Mouse (Mus musculus): ENCODE data around the gene Foxl2. TPM values are rescaled to one million over a fixed set of nuclear protein-coding genes. Genes with fewer than 3 reads are reported as not detected.

Gene Foxl2
- total RNA-seq, 2 experiments from 2014 or later, result 0.09 TPM; not detected in 1

- DNase-seq (ENCODE audit: low spot score), result no peak
Measured at GRCm38 (mm10) chr9:98961591-98962477, 6.7 kb downstream of the Foxl2 start.

DNA sequence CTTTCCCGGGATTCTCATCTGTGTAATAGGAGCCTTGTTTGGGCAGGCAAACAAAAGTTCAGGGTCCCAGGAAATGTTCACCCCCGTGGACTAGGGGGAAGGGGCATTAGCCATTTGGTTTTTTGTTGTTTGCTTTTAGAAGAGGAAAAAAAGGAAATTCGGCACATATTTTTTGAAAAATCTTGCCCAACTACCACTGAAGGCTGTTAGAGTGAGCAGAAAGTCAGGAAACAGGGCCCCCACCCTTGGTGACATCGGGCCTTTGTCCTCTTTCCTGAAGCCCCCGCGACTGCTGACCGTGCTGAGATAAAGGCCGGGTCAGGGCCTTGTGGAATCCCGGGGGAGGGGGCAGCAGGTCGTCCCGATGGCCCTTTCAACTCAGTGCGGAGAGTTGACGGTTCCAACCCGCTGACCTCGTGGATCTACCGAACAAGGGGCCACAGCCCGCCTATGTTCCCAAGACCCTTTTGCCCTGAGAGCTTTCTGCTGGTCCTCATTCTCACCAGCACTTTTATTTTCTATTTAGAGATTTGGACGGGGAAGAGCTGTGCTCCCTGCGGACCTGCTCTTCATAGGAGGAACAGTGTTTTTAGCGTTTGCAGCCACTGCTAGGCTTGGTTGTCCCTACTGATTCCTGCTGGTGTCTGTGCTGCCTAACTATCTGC is 7.5 kb downstream of the Foxl2 start:
- no peak for DNase-seq (ENCODE audit: low spot score)

DNA sequence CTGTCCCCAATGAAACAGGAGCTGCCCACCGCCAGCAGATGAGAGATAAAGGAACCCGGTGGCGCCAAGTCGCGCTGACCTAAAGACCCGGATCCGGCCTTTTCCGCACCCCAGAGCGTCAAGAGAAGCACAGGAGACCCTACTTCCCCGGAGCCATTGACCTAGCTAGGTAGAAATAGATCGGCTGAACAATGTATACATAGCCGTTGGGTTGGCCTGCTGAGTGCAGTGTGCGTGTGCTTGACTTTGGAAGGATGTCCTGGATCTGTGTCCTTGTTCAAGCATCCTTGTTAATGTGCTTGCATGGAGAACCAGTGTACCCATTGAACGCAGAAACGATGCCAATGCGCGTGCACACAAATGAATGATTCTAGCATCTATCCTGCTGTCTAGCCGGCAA is 8.6 kb downstream of the Foxl2 start:
- DNase-seq (ENCODE audit: low spot score), result no peak

DNA sequence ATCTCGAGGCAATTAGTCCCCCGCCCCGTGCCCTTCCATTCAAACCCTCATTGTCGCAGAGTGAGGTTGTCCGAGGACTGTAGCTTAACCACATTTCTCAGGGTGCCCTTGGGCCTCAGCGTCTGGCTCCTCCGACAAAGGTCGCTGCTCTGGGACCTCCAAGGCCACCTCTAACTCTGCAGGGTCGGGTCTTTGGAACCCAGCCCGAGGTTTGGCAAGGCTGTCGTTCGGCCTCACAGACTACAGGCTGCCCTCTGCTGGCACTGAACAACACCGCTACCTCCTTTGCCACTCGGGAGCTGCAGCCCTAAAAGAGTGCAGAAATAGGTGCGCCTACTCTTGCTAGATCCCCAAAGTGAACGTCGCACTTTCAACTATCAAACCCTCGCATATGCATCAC is 10.0 kb downstream of the Foxl2 start:
- DNase-seq (ENCODE audit: low spot score), result no peak

GRCm38 (mm10) chr9:98973101-98973521 is 18.0 kb downstream of the Foxl2 start:
- no peak for DNase-seq (ENCODE audit: low spot score)

- DNase-seq (ENCODE audit: low spot score), result no peak
Measured at GRCm38 (mm10) chr9:98973561-98973960, 18.5 kb downstream of the Foxl2 start.

DNA sequence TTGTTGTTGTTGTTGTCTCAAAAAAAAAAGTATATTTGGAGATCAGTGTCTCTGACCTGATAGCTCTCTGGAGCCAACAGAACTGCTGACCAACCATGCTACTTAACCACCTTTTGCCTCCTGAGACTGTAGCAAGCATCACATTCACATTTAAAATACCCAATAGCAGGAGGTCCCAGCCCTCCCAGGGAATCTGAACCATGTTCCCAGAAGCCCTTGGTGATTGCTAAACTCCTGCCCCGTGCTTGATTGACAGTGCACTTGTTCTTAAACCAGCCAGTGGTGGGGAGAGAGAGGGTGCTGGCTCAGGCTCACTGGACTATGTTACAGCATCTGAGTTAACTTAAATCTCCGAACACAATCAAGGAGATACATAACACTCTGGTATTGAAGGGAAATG is 19.8 kb downstream of the Foxl2 start:
- DNase-seq (ENCODE audit: low spot score), result no peak

GRCm38 (mm10) chr9:98976081-98976480 is 21.0 kb downstream of the Foxl2 start:
- DNase-seq (ENCODE audit: low spot score), result no peak

- no peak for DNase-seq (ENCODE audit: low spot score)
Measured at GRCm38 (mm10) chr9:98976520-98976919, 21.4 kb downstream of the Foxl2 start.

DNA sequence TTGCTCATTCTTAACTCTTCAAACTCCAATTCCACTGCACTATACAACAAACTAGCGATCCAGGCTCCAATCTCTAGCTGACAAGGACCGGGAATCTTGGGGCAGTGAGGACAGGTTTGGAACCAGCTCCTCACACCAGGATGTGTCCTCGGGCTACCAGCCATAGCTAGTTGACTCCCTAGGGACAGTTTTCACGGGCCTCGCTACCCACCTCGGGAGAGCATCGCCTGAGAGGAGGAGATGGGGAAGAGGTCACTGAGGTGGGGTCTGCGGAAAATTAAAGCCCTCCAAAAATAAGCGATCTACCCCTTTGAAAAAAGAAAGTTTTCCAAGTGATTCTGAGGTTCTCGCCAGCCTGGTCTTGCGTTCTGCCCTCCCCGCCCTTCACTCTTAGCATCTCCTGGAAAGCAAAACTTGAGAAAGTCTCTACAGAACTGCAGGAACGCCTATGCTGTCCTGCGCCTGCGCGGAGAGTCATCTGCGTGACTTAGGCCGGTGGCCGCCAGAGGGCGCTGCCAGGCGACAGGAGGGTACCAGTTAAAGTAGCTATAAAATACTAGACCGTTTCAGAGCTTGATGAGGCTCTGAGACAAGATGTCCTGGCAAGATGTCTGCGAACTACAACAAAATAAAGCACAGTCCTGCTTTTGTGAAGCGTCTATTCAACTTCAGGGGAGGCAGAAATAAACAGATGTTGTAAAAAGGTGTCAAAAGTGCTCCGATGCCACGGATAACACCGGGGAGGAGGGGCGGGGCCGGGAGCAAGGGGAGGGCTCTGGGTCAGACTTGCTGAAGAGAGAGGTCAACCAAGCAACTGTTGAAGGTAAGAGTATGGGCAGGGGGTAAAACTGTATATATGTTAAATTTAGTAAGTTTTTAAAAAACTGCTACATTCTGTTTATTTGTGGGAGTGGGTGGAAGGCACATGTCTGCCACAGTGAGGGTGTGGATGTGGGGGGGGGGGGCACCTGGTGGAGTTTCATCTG is 24.6 kb downstream of the Foxl2 start:
- DNase-seq (ENCODE audit: low spot score), result peak; percentile 86

DNA sequence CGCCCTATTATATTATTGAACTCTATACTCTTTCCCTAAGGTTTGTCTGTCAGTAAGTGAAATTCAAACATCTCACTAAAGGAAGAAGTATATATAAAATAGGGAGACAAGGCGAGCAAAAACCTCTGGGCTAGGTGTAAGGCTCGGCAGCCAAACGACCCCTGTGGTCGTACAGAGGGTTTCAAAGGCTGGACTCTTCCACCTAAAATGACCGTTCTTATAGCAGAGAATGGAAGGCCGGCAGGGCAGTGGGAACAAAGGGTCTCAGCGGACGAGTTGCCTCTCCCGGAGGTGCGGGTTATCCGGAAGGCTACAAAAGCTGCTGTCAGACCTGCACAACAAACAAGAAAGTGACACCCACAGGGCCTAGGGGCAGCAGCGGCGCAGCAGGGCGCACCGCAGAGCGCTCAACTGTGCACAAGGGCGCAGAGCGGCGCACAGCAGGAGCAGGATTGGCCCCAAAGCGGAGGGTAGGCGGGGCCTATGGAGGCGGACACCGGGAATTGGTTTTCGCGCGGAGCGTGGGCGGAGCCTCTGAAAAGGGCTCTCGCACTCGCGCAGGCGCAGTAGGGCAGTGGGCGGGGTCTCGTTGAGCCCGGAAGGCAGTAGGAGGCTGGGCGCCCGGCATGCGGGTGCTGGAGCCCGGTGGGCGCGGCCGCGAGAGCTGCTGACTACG is 30.9 kb downstream of the Foxl2 start, which contains the start of gene Faim:
Gene Faim, plus strand, starts transcription at position 574 of the 676 bp plus-strand sequence.
- peak; percentile 100 for DNase-seq (ENCODE audit: low spot score)

DNA sequence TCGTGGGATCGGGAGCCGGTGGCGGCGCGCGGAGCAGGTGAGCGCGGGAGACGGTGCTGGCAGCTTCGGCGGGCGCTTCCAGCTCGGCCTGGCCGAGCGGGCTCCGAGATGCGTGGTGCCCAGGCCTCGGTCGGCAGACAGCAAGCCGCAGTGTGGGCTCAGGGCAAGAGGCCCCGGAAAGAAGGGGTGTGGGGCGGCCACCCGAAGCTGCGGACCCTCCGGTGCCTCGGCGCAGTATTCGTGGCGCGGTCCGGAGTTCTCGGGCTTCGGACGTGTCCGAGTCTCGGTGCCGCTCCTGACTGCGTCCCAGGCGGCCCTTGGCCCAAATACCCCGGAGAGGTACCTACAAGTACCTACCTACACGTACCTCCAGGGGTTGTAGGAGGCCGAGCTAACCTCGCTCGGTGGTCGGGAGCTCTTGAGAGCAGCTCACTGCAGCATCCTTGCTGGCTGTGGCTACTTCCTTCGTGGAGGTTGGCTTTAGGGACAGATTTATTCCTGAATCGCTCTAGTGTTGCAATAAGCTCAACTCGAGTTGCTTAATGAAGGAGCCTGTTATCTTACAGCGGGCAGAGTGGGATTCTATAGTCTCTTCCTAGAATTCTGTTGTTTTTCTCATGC is 31.5 kb downstream of the Foxl2 start:
- DNase-seq (ENCODE audit: low spot score), result no peak

- DNase-seq (ENCODE audit: low spot score), result no peak
Measured at GRCm38 (mm10) chr9:98987131-98987530, 32.0 kb downstream of the Foxl2 start.

DNA sequence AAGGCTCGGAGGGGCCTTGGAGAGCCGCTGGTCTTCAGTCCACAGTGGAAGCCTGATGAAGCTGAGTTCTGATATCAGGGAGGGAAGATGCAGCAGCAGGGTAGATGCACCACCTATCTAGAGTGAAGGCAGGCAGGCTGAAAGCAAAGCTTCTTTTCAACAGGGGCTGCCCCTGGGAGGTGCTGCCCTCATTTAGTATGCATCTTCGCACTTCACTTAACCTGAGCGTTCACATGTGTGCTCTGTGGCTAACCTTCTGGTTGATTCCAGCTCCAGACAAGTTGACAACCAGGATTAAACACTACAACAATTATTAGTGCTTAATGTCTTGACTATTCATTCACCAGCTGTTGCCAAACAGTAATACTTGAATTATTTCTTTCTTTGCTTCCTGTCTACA is 39.0 kb downstream of the Foxl2 start:
- DNase-seq (ENCODE audit: low spot score), result no peak

DNA sequence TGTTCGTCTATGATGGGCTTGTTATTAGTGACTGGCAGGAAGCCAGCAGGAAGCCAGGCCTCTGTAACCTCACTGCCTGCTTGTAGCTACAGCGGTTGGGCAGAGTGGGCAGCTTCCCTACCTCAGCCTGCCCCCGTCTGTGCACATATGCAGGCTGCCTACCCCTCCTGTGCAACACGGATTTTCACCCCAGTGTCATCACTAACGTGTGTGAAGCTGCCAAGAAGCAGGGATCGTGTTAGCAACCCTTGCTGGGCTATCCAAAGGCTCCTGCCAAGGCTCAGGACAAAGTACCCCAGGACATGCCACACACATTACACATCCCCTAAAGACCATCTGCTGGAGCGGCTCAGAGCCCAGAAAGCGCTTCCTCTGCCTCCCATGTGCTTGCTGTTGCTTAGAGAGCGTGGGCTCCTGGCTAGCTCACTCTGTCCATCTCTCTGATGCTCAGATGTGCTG is 44.8 kb downstream of the Foxl2 start:
- no peak for DNase-seq (ENCODE audit: low spot score)

GRCm38 (mm10) chr9:99001326-99001725 is 46.2 kb downstream of the Foxl2 start:
- no peak for DNase-seq (ENCODE audit: low spot score)
